Mouse (Mus musculus) midbrain, embryonic 10.5 days (tissue): ENCODE data around the gene Scn1a. TPM values are rescaled to one million over a fixed set of nuclear protein-coding genes. Genes with fewer than 3 reads are reported as not detected.

Source experiments
- DNase-seq: peaks from one replicate; pipeline ENCODE4 v3.0.0-alpha.2; 2017; ENCODE audit warnings: low spot score
- H3K27ac ChIP-seq: fragments of 300-500 bp; sonication (generic); replicated peaks from 2 replicates; pipeline ENCODE4 v1.5.1; 2016; ENCODE audit warnings: mild to moderate bottlenecking
- H3K27me3 ChIP-seq: fragments of 300-500 bp; sonication (generic); 2 replicates; pipeline ENCODE4 v1.6.1; 2016; ENCODE audit warnings: low read depth, mild to moderate bottlenecking; ENCODE audit not compliant: poor library complexity, severe bottlenecking
- H3K36me3 ChIP-seq: fragments of 300-500 bp; sonication (generic); 2 replicates; pipeline ENCODE4 v1.6.1; 2016; ENCODE audit warnings: mild to moderate bottlenecking, moderate library complexity
- H3K4me1 ChIP-seq: fragments of 300-500 bp; sonication (generic); 2 replicates; pipeline ENCODE4 v1.6.1; 2016
- H3K4me3 ChIP-seq: fragments of 300-500 bp; sonication (generic); 2 replicates; pipeline ENCODE4 v1.5.1; 2016; ENCODE audit warnings: mild to moderate bottlenecking, moderate library complexity
- H3K9me3 ChIP-seq: fragments of 300-500 bp; sonication (generic); replicated peaks from 2 replicates; pipeline ENCODE4 v1.6.1; 2016; ENCODE audit warnings: mild to moderate bottlenecking
- WGBS: fragments of 180-500 bp; shearing (Covaris S2); methylation state at CpG from one replicate; pipeline ENCODE4 v1.1.7; 2016; 5-methylcytosine and 5-hydroxymethylcytosine counted together
- polyA plus RNA-seq: library from polyadenylated mRNA; unstranded; fragments of >200 nt; fragmentation: Nextera tagmentation; extraction: Ambion mirVana; gene quantifications from 2 replicates; pipeline ENCODE4 v1.2.1, GENCODE M21; 2016

Gene Scn1a
- polyA plus RNA-seq, result 0.85 and 1.3 TPM in 2 replicates

GRCm38 (mm10) chr2:66440711-66441110 is at the start of gene Scn1a:
Scn1a (minus strand) TSS chr2:66440840.
- H3K27me3 ChIP-seq, result 0 out of 2 replicates have a peak, but pooled peaks cover 4% of the 10 kb centered on the region
- no peak within 1 kb of the TSS for H3K27ac ChIP-seq
- H3K4me1 ChIP-seq, result peaks cover 15% of the 10 kb centered on the region
- H3K9me3 ChIP-seq, result no peaks in the 10 kb centered on the region
- H3K36me3 ChIP-seq, result no peaks in the 10 kb centered on the region
- H3K4me3 ChIP-seq, result peak within 1 kb of the TSS; percentile 51
- WGBS, result 17% methylated on average over 7 of the region's 7 CpGs
- peak; percentile 19 for DNase-seq

DNA sequence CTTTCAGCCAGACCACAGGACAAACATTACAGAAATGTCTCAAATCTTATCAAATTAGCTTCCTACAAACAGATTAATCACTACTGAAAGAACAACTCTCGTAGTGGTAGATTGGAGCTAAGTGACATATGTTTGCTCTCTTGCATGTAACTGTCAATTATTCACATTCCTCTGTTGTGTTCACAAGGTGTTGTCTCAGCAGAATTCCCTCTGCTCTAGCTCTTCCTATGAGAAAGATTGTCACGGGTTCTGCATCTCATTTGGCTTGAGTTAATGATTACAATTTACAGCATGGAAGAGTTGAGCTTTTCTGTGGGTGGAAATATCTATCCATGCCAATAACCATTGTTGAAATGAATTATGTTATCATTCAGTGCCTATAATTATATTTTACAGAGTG is 37.8 kb upstream of the Scn1a start:
- Histone ChIP-seq H3K4me3 (no peak overlapping the region), H3K9me3 (no peaks in the 10 kb centered on the region), H3K36me3 (no peaks in the 10 kb centered on the region), H3K4me1 (no peaks in the 10 kb centered on the region), H3K27ac (no peak overlapping the region), H3K27me3 (no peaks in the 10 kb centered on the region)
- DNase-seq, result no peak
- 82% methylated on average over 2 of the region's 2 CpGs for WGBS

GRCm38 (mm10) chr2:66473181-66473822 is 32.7 kb upstream of the Scn1a start:
- DNase-seq, result no peak

DNA sequence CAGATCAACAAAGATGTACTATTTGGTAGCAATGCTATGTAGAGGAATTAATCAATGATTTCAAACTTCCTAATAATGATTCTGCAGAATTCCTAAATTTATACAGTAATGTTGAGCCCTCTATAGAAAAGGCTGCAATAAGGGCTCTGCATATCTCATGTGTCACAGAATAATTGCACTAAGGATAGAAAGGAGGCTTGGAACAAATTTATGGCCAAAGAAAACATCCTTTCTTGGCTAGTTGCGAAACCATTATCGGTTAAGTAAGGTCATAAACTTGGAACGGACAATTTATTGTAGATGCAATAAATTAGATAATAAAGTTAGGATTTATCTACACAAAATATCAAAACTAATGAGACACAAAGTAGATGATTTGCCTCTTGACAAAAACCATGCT is 24.8 kb upstream of the Scn1a start:
- WGBS, result 92% methylated on average over 3 of the region's 3 CpGs

More at GRCm38 (mm10) chr2:66473181-66473822, 32.7 kb upstream of the Scn1a start:
- Histone ChIP-seq H3K9me3 (no peaks in the 10 kb centered on the region), H3K36me3 (no peaks in the 10 kb centered on the region), H3K4me3 (no peak overlapping the region), H3K4me1 (no peaks in the 10 kb centered on the region), H3K27ac (no peak overlapping the region), H3K27me3 (no peaks in the 10 kb centered on the region)
- WGBS, result 54% methylated on average over 3 of the region's 3 CpGs

DNA sequence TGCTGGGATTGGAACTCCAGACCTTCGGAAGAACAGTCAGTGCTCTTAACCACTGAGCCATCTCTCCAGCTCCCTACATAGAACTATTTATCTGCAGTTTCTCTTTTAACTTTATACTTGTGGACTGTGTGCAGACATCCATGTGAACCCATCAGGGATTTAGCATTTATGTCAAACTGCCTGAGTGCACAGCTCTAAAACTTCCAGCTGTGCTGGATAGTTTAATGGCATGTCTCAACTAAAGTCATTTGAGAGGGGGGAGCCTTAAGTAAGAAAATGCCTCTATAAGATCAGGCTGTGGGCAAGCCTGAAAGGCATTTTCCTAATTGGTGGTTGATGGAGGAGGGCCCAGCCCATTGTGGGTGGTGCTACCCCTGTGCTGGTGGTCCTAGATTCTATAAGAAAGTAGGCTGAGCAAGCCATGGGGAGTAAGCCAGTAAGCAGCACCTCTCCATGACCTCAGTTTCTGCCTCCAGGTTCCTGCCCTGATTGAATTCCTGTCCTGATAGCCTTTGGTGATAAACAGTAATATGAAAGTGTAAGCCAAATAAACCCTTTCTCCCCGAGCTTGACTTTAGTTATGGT is 24.3 kb upstream of the Scn1a start:
- no peak overlapping the region for H3K27ac ChIP-seq

More for the DNA sequence above, 24.8 kb upstream of the Scn1a start:
- Histone ChIP-seq H3K4me1 (no peaks in the 10 kb centered on the region), H3K9me3 (no peaks in the 10 kb centered on the region), H3K27ac (no peak overlapping the region), H3K4me3 (no peak overlapping the region), H3K27me3 (no peaks in the 10 kb centered on the region), H3K36me3 (no peaks in the 10 kb centered on the region)
- no peak for DNase-seq

DNA sequence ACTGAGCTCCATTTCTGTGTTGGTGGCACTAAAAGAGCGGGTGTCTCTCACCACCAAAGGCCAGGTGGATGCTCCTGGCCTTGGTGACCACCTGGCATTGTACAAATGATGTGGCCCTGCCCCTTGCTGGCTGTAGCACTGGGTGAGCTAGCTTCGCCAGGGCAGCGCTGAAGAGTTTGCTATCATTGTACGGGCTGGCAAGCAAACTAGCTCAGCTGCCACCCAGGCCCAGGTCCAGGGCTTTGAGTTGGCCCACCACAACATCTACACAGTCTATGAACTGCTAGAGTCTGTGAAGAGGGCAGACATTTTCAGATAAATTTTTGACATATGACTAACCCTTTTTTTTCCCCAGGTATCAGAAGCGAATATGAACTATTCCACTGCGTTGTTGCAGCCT is 23.3 kb upstream of the Scn1a start:
- Histone ChIP-seq H3K9me3 (no peaks in the 10 kb centered on the region), H3K27me3 (no peaks in the 10 kb centered on the region), H3K4me3 (no peak overlapping the region), H3K4me1 (no peaks in the 10 kb centered on the region), H3K27ac (no peak overlapping the region), H3K36me3 (no peaks in the 10 kb centered on the region)
- 91% methylated on average over 6 of the region's 6 CpGs for WGBS
- no peak for DNase-seq

More for the DNA sequence above, 24.3 kb upstream of the Scn1a start:
- no peaks in the 10 kb centered on the region for H3K4me1 ChIP-seq
- WGBS, result 91% methylated on average over 2 of the region's 2 CpGs
- no peaks in the 10 kb centered on the region for H3K36me3 ChIP-seq
- no peak for DNase-seq
- H3K4me3 ChIP-seq, result no peak overlapping the region
- H3K9me3 ChIP-seq, result no peaks in the 10 kb centered on the region
- H3K27me3 ChIP-seq, result no peaks in the 10 kb centered on the region

- no peaks in the 10 kb centered on the region for H3K36me3 ChIP-seq
- H3K27me3 ChIP-seq, result no peaks in the 10 kb centered on the region
- no peaks in the 10 kb centered on the region for H3K4me1 ChIP-seq
- no peaks in the 10 kb centered on the region for H3K9me3 ChIP-seq
- DNase-seq, result no peak
- 93% methylated on average over 1 of the region's 1 CpGs for WGBS
- H3K27ac ChIP-seq, result no peak overlapping the region
- H3K4me3 ChIP-seq, result no peak overlapping the region
Measured at GRCm38 (mm10) chr2:66462458-66462857, 21.8 kb upstream of the Scn1a start.

DNA sequence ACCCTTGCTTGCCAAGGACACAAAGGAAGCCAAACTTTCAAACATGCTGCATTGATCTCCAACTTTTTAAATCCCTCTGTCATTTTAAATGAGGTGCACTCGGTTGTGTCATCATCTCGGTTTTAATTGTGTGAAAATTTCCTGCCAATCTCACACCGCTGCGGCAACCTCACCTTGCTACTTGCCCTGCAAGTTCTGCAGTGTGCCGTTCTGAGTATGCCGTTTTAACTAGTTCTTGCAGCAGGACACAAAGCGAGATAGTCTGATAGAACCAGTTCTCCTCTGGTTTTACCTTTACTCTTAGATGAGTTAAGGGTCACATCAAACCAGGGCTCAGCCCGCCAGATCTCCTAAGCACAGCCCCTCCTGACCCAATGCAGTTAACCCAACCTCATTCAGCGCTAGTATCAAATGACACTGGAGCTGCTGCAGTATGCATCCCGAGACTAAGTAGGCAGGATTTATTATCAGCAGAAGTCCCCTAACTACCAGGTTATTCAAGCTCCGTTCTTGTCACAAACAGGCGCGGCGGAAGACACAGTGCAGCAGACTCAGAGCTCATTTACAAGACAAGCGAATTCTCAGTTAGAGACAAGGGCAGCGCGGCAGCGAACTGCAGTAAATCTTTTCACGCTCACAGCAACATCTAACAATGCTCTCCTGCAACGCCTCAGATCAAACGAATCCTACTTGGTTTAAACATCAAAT is 722 bp downstream of the Scn1a start:
- Histone ChIP-seq H3K4me1 (peaks cover 15% of the 10 kb centered on the region), H3K27ac (no peak overlapping the region), H3K27me3 (0 out of 2 replicates have a peak, but pooled peaks cover 4% of the 10 kb centered on the region), H3K9me3 (no peaks in the 10 kb centered on the region), H3K4me3 (peak overlapping the region; percentile 51), H3K36me3 (no peaks in the 10 kb centered on the region)
- DNase-seq, result peak; percentile 47
- WGBS, result 8% methylated on average over 21 of the region's 21 CpGs

DNA sequence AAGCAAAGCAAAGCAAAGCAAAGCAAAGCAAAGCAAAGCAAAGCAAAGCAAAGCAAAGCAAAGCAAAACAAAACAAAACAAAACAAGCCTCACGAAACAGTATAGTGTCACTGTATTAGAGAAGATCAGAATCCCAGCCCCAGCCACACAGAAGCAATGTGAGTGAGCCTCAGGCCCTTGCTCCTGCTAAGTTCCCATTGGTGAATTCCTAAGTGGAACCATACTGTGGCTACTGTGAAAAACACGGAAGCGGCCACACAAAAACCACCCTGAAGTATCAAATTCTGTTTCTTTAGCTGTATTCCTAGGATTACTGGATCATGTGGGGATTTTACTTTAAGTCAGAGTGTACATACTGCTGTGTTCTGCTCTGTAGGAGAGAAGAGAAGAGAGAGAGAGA is 4.4 kb downstream of the Scn1a start:
- no peak overlapping the region for H3K27ac ChIP-seq
- H3K4me1 ChIP-seq, result peaks cover 15% of the 10 kb centered on the region
- 0 out of 2 replicates have a peak, but pooled peaks cover 4% of the 10 kb centered on the region for H3K27me3 ChIP-seq
- 57% methylated on average over 3 of the region's 3 CpGs for WGBS
- DNase-seq, result no peak
- H3K9me3 ChIP-seq, result no peaks in the 10 kb centered on the region
- H3K4me3 ChIP-seq, result no peak overlapping the region
- no peaks in the 10 kb centered on the region for H3K36me3 ChIP-seq

- Histone ChIP-seq H3K27me3 (peaks cover 23% of the 10 kb centered on the region), H3K36me3 (no peaks in the 10 kb centered on the region), H3K4me1 (peaks cover 11% of the 10 kb centered on the region), H3K9me3 (no peaks in the 10 kb centered on the region), H3K4me3 (peak overlapping the region; percentile 63), H3K27ac (peak overlapping the region; percentile 63)
- WGBS, result 1% methylated on average over 14 of the region's 14 CpGs
- DNase-seq, result peak; percentile 53
Measured at GRCm38 (mm10) chr2:66409740-66410290, 30.8 kb downstream of the Scn1a start.

GRCm38 (mm10) chr2:66408899-66409739 is 31.5 kb downstream of the Scn1a start:
- peak; percentile 28 for DNase-seq
- Histone ChIP-seq H3K36me3 (no peaks in the 10 kb centered on the region), H3K27ac (peak overlapping the region; percentile 63; the same call in 1 of the 2 replicates), H3K27me3 (peaks cover 23% of the 10 kb centered on the region), H3K4me1 (peaks cover 11% of the 10 kb centered on the region), H3K4me3 (peak overlapping the region; percentile 63), H3K9me3 (no peaks in the 10 kb centered on the region)
- 9% methylated on average over 12 of the region's 12 CpGs for WGBS

DNA sequence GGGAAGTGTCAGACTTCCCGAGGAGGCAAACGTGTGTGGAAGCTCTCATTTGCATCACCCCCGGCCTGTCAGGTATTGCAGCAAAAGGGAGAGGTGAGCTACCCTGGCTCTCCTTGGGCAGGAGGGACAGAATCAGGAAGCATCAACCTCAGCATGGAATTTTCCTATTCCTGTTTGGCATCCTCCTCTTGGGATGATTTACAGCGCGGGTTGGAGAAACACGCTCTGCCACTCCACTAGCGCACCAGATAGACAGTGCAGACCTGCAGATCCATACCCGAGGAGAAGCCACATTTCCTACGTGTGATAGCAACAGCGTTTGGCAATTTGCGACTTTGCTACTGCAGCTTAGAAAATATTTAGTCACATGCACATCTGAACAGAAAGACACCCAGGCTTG is 32.2 kb downstream of the Scn1a start:
- Histone ChIP-seq H3K27ac (no peak overlapping the region), H3K36me3 (no peaks in the 10 kb centered on the region), H3K9me3 (no peaks in the 10 kb centered on the region), H3K27me3 (peaks cover 23% of the 10 kb centered on the region), H3K4me3 (peak overlapping the region; percentile 63), H3K4me1 (peaks cover 11% of the 10 kb centered on the region)
- DNase-seq, result no peak
- WGBS, result 34% methylated on average over 11 of the region's 11 CpGs
